Mouse (Mus musculus) hindbrain, embryonic 13.5 days (tissue): ENCODE measurements around the gene Abcb1b. TPM values are rescaled to one million over a fixed set of nuclear protein-coding genes. Genes with fewer than 3 reads are reported as not detected.

Source experiments
- ATAC-seq: fragments of 200-750 bp; cut with Nextera tagmentation; 2 replicates; pipeline ENCODE4 v1.8.0; 2017; ENCODE audit warnings: moderate TSS enrichment; ENCODE audit not compliant: low FRiP score
- H3K27ac ChIP-seq: fragments of 300-500 bp; sonication (generic); 2 replicates; pipeline ENCODE4 v1.5.1; 2015; ENCODE audit warnings: inconsistent platforms, mild to moderate bottlenecking, moderate library complexity
- H3K27me3 ChIP-seq: fragments of 300-500 bp; sonication (generic); 2 replicates; pipeline ENCODE4 v1.6.1; 2015; ENCODE audit warnings: mild to moderate bottlenecking, inconsistent platforms
- H3K36me3 ChIP-seq: fragments of 300-500 bp; sonication (generic); 2 replicates; pipeline ENCODE4 v1.6.1; 2015; ENCODE audit warnings: mild to moderate bottlenecking, inconsistent platforms
- H3K4me1 ChIP-seq: fragments of 300-500 bp; sonication (generic); replicated peaks from 2 replicates; pipeline ENCODE4 v1.6.1; 2015; ENCODE audit warnings: inconsistent platforms
- H3K4me2 ChIP-seq: fragments of 300-500 bp; sonication (generic); 2 replicates; pipeline ENCODE4 v1.6.1; 2015; ENCODE audit warnings: inconsistent platforms, mild to moderate bottlenecking, moderate library complexity
- H3K4me3 ChIP-seq: fragments of 300-500 bp; sonication (generic); 2 replicates; pipeline ENCODE4 v1.5.1; 2015; ENCODE audit warnings: mild to moderate bottlenecking, inconsistent platforms
- H3K9ac ChIP-seq: fragments of 300-500 bp; sonication (generic); 2 replicates; pipeline ENCODE4 v1.6.1; 2015; ENCODE audit warnings: mild to moderate bottlenecking, inconsistent platforms
- H3K9me3 ChIP-seq: fragments of 300-500 bp; sonication (generic); 2 replicates; pipeline ENCODE4 v1.6.1; 2016; ENCODE audit warnings: inconsistent platforms
- WGBS: fragments of 180-500 bp; shearing (Covaris S2); methylation state at CpG from one replicate; pipeline ENCODE4 v1.1.7; 2015; 5-methylcytosine and 5-hydroxymethylcytosine counted together
- polyA plus RNA-seq: library from polyadenylated mRNA; unstranded; fragments of >200 nt; fragmentation: Nextera tagmentation; extraction: Ambion mirVana; gene quantifications from 2 replicates; pipeline ENCODE4 v1.2.1, GENCODE M21; 2015

Abcb1b gene
- polyA plus RNA-seq, 1 experiment from 2014 or later = 0.23 TPM

DNA sequence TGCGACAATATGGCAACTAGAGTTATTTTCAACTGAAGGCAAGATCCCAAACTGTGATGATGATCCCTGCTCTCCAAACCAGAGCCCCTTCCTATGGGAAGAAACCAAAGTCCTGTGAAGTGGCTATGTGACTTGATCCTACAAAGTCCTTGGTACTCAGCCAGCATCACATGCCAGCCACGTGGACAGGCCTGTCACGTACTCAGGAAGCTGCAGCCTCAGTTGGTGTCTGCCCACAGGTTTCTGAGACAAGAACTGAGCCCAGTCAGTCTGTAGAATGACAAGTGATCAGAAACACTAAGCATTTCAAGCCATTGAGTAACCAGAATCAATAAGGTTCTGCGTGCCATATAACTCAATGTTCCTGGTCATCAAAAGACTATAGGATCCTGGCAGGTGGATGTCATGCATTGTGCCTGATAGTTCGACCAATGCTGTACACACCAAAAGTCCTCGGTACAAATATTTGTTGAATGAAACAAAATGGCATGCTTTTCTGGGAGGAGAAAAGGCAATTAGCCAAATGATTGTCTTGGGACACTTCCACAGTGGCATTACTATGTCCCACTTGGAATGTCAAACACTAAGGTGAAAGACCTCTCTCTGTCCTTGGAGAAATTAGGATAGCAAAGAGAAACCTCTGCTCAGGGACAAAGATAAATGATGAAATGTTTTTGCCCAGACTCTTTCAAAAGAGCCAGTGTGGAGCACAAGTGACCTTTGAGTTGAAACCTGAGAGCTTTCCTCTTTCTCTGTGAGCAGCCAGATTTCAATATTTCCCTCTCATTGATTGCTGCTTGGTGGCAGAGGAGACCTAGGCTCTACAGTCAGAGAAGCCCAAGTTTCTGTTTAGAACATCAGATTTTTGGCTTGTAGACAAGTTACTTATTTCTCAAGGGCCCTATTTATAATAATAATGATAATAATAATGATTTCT, 75.3 kb downstream of the Abcb1b start:
- Histone ChIP-seq H3K9ac (no peak overlapping the region), H3K36me3 (no peaks in the 10 kb centered on the region), H3K4me2 (no peak overlapping the region), H3K27me3 (no peaks in the 10 kb centered on the region), H3K27ac (no peak overlapping the region), H3K4me3 (no peak overlapping the region), H3K9me3 (no peaks in the 10 kb centered on the region), H3K4me1 (no peaks in the 10 kb centered on the region)
- 93% methylated on average over 6 of the region's 6 CpGs for WGBS
- no peak for ATAC-seq

DNA sequence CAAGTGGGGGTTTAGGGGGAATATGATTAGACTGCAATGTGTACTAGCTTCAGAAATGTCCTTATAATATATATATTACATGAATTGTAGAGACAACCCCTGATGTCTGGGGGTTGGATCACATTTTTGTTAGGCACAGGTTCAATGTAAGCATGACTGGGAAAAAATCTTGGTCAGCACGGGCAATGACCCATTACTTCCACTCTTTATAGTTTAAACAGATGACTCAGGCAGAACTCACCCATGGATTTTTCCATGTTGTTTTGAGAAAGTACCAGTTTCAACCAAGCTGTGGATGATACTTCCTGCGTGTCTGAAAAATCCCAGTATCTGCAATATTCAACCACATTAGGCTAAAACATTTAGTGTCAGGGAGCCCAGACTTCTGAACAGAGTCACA, 79.1 kb downstream of the Abcb1b start:
- ATAC-seq = no peak
- Histone ChIP-seq H3K4me1 (no peaks in the 10 kb centered on the region), H3K4me3 (no peak overlapping the region), H3K4me2 (no peak overlapping the region), H3K27me3 (no peaks in the 10 kb centered on the region), H3K36me3 (no peaks in the 10 kb centered on the region), H3K9me3 (no peaks in the 10 kb centered on the region), H3K9ac (no peak overlapping the region), H3K27ac (no peak overlapping the region)
- WGBS = 81% methylated on average over 2 of the region's 2 CpGs

DNA sequence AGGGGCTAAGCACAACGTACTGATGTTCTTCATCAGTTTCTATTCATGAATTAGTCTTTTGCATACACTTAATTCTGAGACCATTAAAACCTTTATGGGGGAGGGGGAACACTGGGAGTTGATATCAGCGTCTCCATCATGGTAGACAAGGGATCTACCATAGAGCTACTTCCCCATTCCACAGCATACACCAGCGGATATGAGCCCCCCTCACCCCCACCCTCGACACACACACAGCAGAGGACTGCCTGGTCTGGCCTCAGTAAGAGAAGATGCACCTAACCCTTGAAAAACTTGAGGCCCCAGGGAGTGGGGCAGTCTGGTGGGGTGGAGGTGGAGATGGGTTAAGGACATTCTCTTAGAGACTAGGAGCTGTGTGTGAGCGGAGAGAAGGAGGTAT, 79.9 kb downstream of the Abcb1b start:
- Histone ChIP-seq H3K36me3 (no peaks in the 10 kb centered on the region), H3K9me3 (no peaks in the 10 kb centered on the region), H3K4me1 (no peaks in the 10 kb centered on the region), H3K4me3 (no peak overlapping the region), H3K27ac (no peak overlapping the region), H3K9ac (no peak overlapping the region), H3K27me3 (no peaks in the 10 kb centered on the region), H3K4me2 (no peak overlapping the region)
- 80% methylated on average over 5 of the region's 5 CpGs for WGBS
- no peak for ATAC-seq

- no peaks in the 10 kb centered on the region for H3K36me3 ChIP-seq
- H3K4me1 ChIP-seq = no peaks in the 10 kb centered on the region
- H3K9me3 ChIP-seq = no peaks in the 10 kb centered on the region
- 0 out of 2 replicates have a peak, but pooled peaks cover under 1% of the 10 kb centered on the region for H3K27me3 ChIP-seq
- H3K4me2 ChIP-seq = no peak overlapping the region
- 84% methylated on average over 2 of the region's 2 CpGs for WGBS
- no peak overlapping the region for H3K4me3 ChIP-seq
- no peak overlapping the region for H3K27ac ChIP-seq
- no peak for ATAC-seq
- H3K9ac ChIP-seq = no peak overlapping the region
Measured at GRCm38 (mm10) chr5:8885837-8886236, 87.9 kb downstream of the Abcb1b start.

DNA sequence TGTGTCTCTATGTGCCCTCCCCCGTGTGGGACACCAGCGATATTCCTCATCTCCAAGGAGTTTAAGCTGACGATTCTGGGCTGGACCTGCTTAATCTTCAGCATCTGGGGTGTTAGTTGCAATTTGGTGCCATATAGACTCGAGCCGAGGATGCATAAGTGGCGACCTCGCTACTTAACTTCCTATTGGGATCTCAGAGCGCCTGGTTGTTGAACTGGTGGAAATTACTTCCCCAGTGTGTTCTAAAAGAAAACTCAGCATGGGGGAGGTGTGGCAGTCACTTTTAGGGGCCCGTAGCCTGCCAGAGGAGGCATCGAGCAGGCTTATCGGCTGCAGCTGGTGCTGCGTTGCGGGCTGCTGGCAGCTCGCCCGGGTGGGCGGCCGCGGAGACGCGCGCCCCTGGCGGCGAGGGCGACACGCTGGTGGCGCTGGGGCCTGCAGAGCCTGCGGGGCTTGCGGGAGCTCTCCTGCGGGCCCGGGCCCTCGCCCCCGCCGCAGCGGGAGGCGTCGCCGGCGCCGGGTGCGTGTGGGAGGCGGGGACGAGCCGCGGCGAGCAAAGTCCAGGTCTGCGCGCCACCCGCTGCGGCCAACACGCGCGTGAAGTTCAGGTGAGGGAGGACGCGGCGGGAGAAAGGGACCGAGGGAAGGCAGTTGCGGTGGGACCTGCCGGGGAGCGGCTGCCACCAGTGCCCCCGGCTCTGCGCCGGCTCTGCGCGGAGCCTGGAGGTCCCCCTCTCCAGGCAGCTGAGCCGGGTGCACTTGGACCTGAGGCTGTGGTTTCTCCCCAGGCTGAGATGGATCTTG, 95.6 kb downstream of the Abcb1b start, which contains the start of gene Abcb4:
Gene Abcb4 (plus strand): TSS at position 418 of the 804 bp plus-strand sequence.
- peak; percentile 95 for ATAC-seq
- Histone ChIP-seq H3K4me2 (peak within 1 kb of the TSS; percentile 89), H3K27me3 (peaks cover 24% of the 10 kb centered on the region)

DNA sequence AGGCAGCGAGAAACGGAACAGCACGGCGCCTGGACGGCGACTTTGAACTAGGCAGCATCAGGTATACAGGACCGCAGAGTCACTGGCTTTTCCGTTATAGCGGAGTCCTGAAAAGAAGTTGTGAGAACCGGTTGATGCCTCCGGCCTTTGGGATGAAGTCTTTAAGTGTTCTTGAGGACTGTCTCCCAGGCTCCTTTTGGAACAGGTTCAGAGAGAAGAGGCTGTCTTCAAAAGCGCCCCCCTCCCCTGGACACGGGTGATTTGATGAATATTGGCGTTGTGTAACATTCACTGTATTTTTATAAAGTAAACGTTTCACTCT, 96.1 kb downstream of the Abcb1b start:
- Histone ChIP-seq H3K4me1 (peaks cover 8% of the 10 kb centered on the region), H3K27me3 (peaks cover 24% of the 10 kb centered on the region), H3K36me3 (no peaks in the 10 kb centered on the region), H3K4me3 (peak overlapping the region; percentile 64), H3K9me3 (no peaks in the 10 kb centered on the region; the same call in 1 of the 2 replicates), H3K9ac (peak overlapping the region; percentile 77), H3K27ac (no peak overlapping the region), H3K4me2 (peak overlapping the region; percentile 89)
- ATAC-seq = no peak
- WGBS = 10% methylated on average over 15 of the region's 15 CpGs

More for the DNA sequence above, 95.6 kb downstream of the Abcb1b start, which contains the start of gene Abcb4:
- H3K9ac ChIP-seq = peak within 1 kb of the TSS; percentile 77
- no peak within 1 kb of the TSS for H3K27ac ChIP-seq
- peaks cover 8% of the 10 kb centered on the region for H3K4me1 ChIP-seq
- H3K4me3 ChIP-seq = peak within 1 kb of the TSS; percentile 64
- H3K9me3 ChIP-seq = no peaks in the 10 kb centered on the region; the same call in 1 of the 2 replicates
- WGBS = under 1% methylated on average over 56 of the region's 65 CpGs
- no peaks in the 10 kb centered on the region for H3K36me3 ChIP-seq

DNA sequence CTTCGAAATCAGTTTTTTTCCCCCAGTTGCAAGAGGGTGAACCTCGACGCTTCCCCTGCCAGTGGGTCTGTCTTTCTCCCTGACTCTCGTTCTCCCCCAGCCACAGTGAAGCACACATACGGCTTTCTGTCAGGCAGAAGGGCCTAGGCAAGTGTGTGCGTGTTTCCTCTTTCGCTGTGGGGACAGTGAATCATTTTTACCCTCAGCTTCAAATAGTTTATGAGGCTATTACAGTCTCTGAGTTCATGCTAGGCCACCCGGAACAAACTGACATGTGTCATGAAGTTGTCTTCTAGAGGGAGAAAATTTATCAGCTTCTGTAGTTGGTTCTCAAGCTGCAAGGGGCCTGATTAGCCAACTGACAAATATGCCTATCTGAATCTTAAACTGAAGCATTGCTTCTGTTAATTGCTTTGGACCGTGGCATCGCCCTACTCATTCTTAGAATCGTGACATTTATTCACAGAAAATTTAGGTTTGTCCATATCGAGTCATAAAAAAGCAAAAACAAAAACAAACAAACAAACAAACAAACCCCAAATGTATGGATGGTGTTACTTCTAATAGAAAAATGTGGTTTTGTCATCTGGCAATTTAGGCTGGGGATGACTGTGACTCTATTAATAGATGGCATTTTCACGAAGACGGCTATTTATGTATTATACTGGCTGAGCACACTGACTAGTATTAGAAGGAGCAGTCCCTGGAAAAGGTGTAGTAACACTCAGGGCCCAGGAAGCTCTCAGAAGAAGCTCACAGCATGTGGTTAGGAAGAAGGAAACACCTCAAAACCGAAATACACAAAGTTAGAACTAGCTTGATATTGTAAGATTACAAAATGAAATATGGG, 96.9 kb downstream of the Abcb1b start:
- 73% methylated on average over 15 of the region's 15 CpGs for WGBS
- Histone ChIP-seq H3K4me2 (0 out of 2 replicates have a peak overlapping the region, but pooled peaks have one; percentile 89), H3K27ac (no peak overlapping the region), H3K4me1 (peaks cover 8% of the 10 kb centered on the region), H3K4me3 (no peak overlapping the region), H3K9ac (no peak overlapping the region), H3K9me3 (no peaks in the 10 kb centered on the region; the same call in 1 of the 2 replicates), H3K27me3 (peaks cover 24% of the 10 kb centered on the region), H3K36me3 (no peaks in the 10 kb centered on the region)
- no peak for ATAC-seq

DNA sequence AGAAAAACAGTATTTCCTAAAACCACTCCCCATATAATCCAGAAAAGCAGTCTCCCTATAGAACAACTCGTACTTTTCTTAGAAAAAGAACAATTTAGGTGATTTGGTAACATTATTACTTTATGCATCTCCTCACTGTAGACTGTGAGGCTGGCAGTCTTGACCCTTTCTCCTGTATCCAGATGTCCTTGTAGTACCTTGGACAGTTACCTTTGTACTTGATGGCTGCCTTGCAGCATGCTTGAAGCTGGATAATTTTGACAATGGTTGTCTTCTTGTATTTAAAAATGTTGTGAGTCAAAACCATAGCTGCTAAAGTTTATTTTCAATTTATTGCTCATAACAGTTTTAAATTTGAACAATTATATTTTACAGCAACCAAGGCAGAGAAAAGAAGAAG, 98.3 kb downstream of the Abcb1b start:
- Histone ChIP-seq H3K9me3 (no peaks in the 10 kb centered on the region; the same call in 1 of the 2 replicates), H3K36me3 (no peaks in the 10 kb centered on the region), H3K4me2 (no peak overlapping the region), H3K4me1 (peaks cover 8% of the 10 kb centered on the region), H3K27me3 (peaks cover 20% of the 10 kb centered on the region), H3K27ac (no peak overlapping the region), H3K4me3 (no peak overlapping the region), H3K9ac (no peak overlapping the region)
- 88% methylated on average over 1 of the region's 1 CpGs for WGBS
- no peak for ATAC-seq

GRCm38 (mm10) chr5:8898246-8898645, 100.3 kb downstream of the Abcb1b start:
- Histone ChIP-seq H3K27ac (no peak overlapping the region), H3K4me2 (no peak overlapping the region), H3K27me3 (0 out of 2 replicates have a peak, but pooled peaks cover 4% of the 10 kb centered on the region), H3K4me3 (no peak overlapping the region), H3K9ac (no peak overlapping the region), H3K9me3 (no peaks in the 10 kb centered on the region), H3K36me3 (no peaks in the 10 kb centered on the region), H3K4me1 (peaks cover 2% of the 10 kb centered on the region)
- ATAC-seq = no peak
- 74% methylated on average over 3 of the region's 3 CpGs for WGBS

- Histone ChIP-seq H3K27ac (no peak overlapping the region), H3K4me1 (peaks cover 5% of the 10 kb centered on the region; the same call in 1 of the 2 replicates), H3K4me2 (no peak overlapping the region), H3K4me3 (no peak overlapping the region), H3K27me3 (no peaks in the 10 kb centered on the region), H3K36me3 (no peaks in the 10 kb centered on the region), H3K9ac (no peak overlapping the region), H3K9me3 (no peaks in the 10 kb centered on the region)
- WGBS = 85% methylated on average over 1 of the region's 1 CpGs
- ATAC-seq = no peak
Measured at GRCm38 (mm10) chr5:8901001-8901400, 103.1 kb downstream of the Abcb1b start.

GRCm38 (mm10) chr5:8902141-8902817, 104.3 kb downstream of the Abcb1b start:
- 58% methylated on average over 6 of the region's 6 CpGs for WGBS
- no peak for ATAC-seq
- H3K4me3 ChIP-seq = no peak overlapping the region

More at GRCm38 (mm10) chr5:8902141-8902817, 104.3 kb downstream of the Abcb1b start:
- Histone ChIP-seq H3K9me3 (no peaks in the 10 kb centered on the region), H3K4me2 (no peak overlapping the region), H3K27ac (no peak overlapping the region), H3K36me3 (no peaks in the 10 kb centered on the region), H3K4me1 (peaks cover 5% of the 10 kb centered on the region; the same call in 1 of the 2 replicates), H3K9ac (no peak overlapping the region), H3K27me3 (no peaks in the 10 kb centered on the region)
